Mouse (Mus musculus): ENCODE results near the gene Cdca4. TPM values are rescaled to one million over a fixed set of nuclear protein-coding genes. Genes with fewer than 3 reads are reported as not detected.

The Cdca4 gene
- polyA plus RNA-seq, 1 experiment from 2014 or later, result 48.9 TPM

DNA sequence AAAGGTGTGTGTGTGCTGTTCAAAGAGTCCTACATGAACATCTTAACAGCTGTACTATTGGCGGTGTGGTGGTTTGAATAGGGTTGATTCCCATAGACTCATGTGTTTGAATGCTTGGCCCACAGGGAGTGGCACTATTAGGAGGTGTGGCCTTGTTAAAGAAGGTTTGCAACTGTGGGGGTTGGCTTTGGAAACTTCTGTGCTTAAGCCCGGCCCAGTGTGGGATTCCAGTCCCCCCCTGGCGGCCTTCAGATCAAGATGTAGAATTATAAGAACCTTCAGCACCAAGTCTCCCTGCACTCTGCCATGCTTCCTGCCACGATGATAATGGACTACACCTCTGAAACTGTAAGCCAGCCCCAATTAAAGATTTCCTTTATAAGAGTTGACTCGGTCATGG is 3.2 kb upstream of the Cdca4 start:
- 70% methylated on average over 5 of the region's 5 CpGs for WGBS (ENCODE audit: insufficient replicate concordance)
- Histone ChIP-seq H3K4me2 (ENCODE audit: low read depth, low read length) (no peak overlapping the region), H3K9me3 (replicated peaks; ENCODE audit: control insufficient read depth, low read length) (no peaks in the 10 kb centered on the region), H3K4me3 (ENCODE audit: low read depth, low read length) (no peak overlapping the region), H3K9ac (ENCODE audit: low read depth, low read length) (no peak overlapping the region), H3K27ac (ENCODE audit: low read length) (no peak overlapping the region), H3K4me1 (ENCODE audit: control insufficient read depth, low read depth, low read length) (peaks cover 22% of the 10 kb centered on the region), H3K27me3 (ENCODE audit: control insufficient read depth, insufficient read depth, low read depth, low read length) (no peaks in the 10 kb centered on the region), H3K36me3 (ENCODE audit: control insufficient read depth, insufficient read depth) (peaks cover 5% of the 10 kb centered on the region)
- no peak for ATAC-seq (ENCODE audit: low read depth)

DNA sequence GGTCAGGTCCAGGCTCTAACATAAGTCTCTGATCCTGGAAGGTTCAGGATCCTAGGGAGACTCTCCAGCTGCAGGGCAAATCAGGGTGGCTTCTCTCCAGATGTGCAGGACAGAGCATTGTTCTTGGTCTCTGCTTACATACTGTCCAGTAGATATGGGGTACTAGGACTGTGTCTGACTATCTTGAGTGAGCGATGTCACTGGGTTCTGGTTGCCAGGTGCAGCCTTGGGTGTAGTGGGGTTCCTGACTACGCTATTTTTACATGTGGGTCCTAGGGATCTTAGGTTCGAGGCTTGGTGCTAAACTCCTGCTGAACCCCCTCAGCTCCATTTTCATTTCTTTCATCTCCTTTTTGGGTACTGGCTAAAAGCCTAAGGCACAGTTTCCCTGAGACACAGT is 1.3 kb upstream of the Cdca4 start:
- WGBS (ENCODE audit: insufficient replicate concordance), result 65% methylated on average over 3 of the region's 3 CpGs
- peak overlapping the region; percentile 86 for H3K9ac ChIP-seq (ENCODE audit: low read depth, low read length)
- H3K4me3 ChIP-seq (ENCODE audit: low read depth, low read length), result peak overlapping the region; percentile 98
- peak overlapping the region; percentile 93 for H3K4me2 ChIP-seq (ENCODE audit: low read depth, low read length)
- peaks cover 20% of the 10 kb centered on the region for H3K36me3 ChIP-seq (ENCODE audit: control insufficient read depth, insufficient read depth)
- H3K27ac ChIP-seq (ENCODE audit: low read length), result no peak overlapping the region
- peaks cover 40% of the 10 kb centered on the region for H3K4me1 ChIP-seq (ENCODE audit: control insufficient read depth, low read depth, low read length)
- H3K9me3 ChIP-seq (replicated peaks; ENCODE audit: control insufficient read depth, low read length), result no peaks in the 10 kb centered on the region
- no peaks in the 10 kb centered on the region for H3K27me3 ChIP-seq (ENCODE audit: control insufficient read depth, insufficient read depth, low read depth, low read length)
- no peak for ATAC-seq (ENCODE audit: low read depth)

- H3K9ac ChIP-seq (ENCODE audit: low read depth, low read length), result peak overlapping the region; percentile 86
- peak overlapping the region; percentile 93 for H3K4me2 ChIP-seq (ENCODE audit: low read depth, low read length)
- 4% methylated on average over 2 of the region's 2 CpGs for WGBS (ENCODE audit: insufficient replicate concordance)
- H3K27ac ChIP-seq (ENCODE audit: low read length), result peak overlapping the region; percentile 80
- no peak for ATAC-seq (ENCODE audit: low read depth)
- H3K9me3 ChIP-seq (replicated peaks; ENCODE audit: control insufficient read depth, low read length), result no peaks in the 10 kb centered on the region
- peaks cover 42% of the 10 kb centered on the region for H3K4me1 ChIP-seq (ENCODE audit: control insufficient read depth, low read depth, low read length)
- peak overlapping the region; percentile 98 for H3K4me3 ChIP-seq (ENCODE audit: low read depth, low read length)
- no peaks in the 10 kb centered on the region for H3K27me3 ChIP-seq (ENCODE audit: control insufficient read depth, insufficient read depth, low read depth, low read length)
- H3K36me3 ChIP-seq (ENCODE audit: control insufficient read depth, insufficient read depth), result peaks cover 22% of the 10 kb centered on the region
Observed at GRCm38 (mm10) chr12:112830141-112830540, 918 bp upstream of the Cdca4 start.

DNA sequence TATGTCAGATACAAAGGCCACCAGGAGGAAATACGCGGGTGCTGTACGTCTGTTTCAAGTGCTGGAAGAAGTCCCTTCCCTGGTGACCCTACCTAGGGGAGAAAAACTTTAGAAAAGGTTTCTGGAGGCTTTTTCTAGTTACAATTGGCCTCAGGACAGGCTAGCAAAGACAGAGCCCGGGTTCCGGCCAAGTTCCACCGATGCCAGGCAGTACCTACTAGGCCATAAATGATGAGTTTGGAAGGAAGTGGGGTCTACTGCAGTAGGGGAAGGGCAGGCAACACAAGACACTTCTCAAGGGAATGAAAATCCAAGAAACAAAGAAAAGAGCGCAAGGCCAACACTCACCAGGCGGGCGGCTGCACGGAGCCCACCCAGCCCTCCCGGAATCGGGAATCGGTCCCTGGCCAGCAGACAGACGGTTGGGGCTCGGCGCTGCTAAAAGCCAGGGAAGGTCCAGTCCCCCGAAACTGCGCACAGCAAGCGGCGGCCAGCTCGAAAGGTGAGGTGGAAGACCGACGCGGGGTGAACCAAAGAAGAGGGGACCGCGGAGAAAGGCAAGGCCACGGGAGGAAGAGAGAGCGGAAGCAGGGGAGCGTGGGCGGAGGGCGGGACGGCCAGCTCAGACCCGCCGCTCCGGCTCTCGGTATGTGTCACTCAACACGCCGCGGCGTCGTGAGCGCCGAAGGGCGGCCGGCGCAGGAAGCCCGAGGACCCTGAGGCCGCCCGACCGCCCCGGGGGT is 551 bp downstream of the Cdca4 start:
- Histone ChIP-seq H3K9ac (ENCODE audit: low read depth, low read length) (peak overlapping the region; percentile 99), H3K27me3 (ENCODE audit: control insufficient read depth, insufficient read depth, low read depth, low read length) (no peaks in the 10 kb centered on the region), H3K4me2 (ENCODE audit: low read depth, low read length) (peak overlapping the region; percentile 91), H3K4me1 (ENCODE audit: control insufficient read depth, low read depth, low read length) (peaks cover 47% of the 10 kb centered on the region), H3K9me3 (replicated peaks; ENCODE audit: control insufficient read depth, low read length) (no peaks in the 10 kb centered on the region), H3K27ac (ENCODE audit: low read length) (peak overlapping the region; percentile 92), H3K4me3 (ENCODE audit: low read depth, low read length) (peak overlapping the region; percentile 98), H3K36me3 (ENCODE audit: control insufficient read depth, insufficient read depth) (peaks cover 23% of the 10 kb centered on the region)
- under 1% methylated on average over 50 of the region's 51 CpGs for WGBS (ENCODE audit: insufficient replicate concordance)
- ATAC-seq (ENCODE audit: low read depth), result peak; percentile 62

DNA sequence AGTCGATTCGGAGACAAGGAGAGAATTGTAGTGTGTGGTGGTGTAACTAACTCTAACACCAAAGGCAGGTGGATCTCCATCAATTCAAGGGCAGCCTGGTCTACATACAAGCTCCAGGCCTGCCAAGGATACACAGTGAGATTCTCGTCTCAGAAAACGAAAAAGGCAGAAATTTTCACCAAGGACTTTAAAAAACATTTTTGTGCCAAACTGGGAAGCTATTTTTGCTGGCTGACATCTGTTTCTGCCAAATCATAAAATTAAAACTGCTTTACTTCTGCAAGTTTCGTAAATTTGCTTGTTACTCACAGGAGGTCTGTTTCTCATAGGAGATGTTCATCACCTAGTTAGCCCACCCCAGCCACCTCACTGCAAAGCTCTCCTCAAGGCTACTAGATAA is 3.3 kb downstream of the Cdca4 start:
- H3K27me3 ChIP-seq (ENCODE audit: control insufficient read depth, insufficient read depth, low read depth, low read length), result no peaks in the 10 kb centered on the region
- H3K9me3 ChIP-seq (replicated peaks; ENCODE audit: control insufficient read depth, low read length), result no peaks in the 10 kb centered on the region
- 75% methylated on average over 5 of the region's 5 CpGs for WGBS (ENCODE audit: insufficient replicate concordance)
- ATAC-seq (ENCODE audit: low read depth), result no peak
- H3K9ac ChIP-seq (ENCODE audit: low read depth, low read length), result no peak overlapping the region
- 0 out of 2 replicates have a peak overlapping the region, but pooled peaks have one; percentile 91 for H3K4me2 ChIP-seq (ENCODE audit: low read depth, low read length)
- peaks cover 62% of the 10 kb centered on the region for H3K4me1 ChIP-seq (ENCODE audit: control insufficient read depth, low read depth, low read length)
- no peak overlapping the region for H3K27ac ChIP-seq (ENCODE audit: low read length)
- no peak overlapping the region for H3K4me3 ChIP-seq (ENCODE audit: low read depth, low read length)
- peaks cover 32% of the 10 kb centered on the region for H3K36me3 ChIP-seq (ENCODE audit: control insufficient read depth, insufficient read depth)

DNA sequence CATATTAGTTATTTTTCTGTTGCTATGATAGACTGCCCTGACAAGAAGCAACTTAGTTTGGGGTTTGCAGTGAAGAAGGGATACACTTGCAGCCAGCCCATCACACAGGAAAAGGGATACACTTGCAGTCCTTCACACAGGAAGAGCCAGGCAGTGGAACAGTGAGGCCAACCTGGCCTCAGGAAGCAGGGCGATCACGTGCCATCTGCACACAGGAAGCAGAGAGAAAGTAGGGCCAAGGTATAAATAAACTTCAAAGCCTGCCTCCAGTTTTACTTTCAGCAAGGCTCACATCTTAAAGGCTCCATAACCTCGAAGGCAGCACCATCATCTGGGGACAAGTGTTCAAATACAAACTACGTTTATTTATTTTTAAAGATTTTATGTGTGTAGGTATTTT is 6.0 kb downstream of the Cdca4 start:
- Histone ChIP-seq H3K27ac (ENCODE audit: low read length) (no peak overlapping the region), H3K36me3 (ENCODE audit: control insufficient read depth, insufficient read depth) (peaks cover 58% of the 10 kb centered on the region), H3K4me3 (ENCODE audit: low read depth, low read length) (no peak overlapping the region), H3K9ac (ENCODE audit: low read depth, low read length) (no peak overlapping the region), H3K4me2 (ENCODE audit: low read depth, low read length) (no peak overlapping the region), H3K27me3 (ENCODE audit: control insufficient read depth, insufficient read depth, low read depth, low read length) (no peaks in the 10 kb centered on the region), H3K4me1 (ENCODE audit: control insufficient read depth, low read depth, low read length) (peaks cover 53% of the 10 kb centered on the region), H3K9me3 (replicated peaks; ENCODE audit: control insufficient read depth, low read length) (no peaks in the 10 kb centered on the region)
- no peak for ATAC-seq (ENCODE audit: low read depth)
- 35% methylated on average over 4 of the region's 4 CpGs for WGBS (ENCODE audit: insufficient replicate concordance)

DNA sequence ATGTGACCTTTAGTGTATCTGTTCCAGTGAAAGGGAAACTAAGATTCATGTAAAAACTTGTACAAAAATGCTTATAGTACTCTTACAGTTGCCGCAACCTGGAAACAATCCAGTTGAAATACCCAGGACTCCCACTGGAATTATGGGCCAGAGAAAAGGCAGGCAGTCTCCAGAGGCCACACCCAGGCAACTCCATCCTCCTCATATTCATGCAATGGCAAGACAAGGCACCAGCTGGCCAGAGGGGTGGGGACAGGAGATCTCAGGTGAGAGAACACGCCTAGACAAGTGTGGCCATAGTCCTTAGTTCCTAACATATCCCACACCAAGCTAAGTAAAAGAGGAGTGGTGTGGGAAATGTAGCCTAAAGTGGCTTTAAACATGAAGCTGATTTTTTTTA is 6.5 kb downstream of the Cdca4 start:
- H3K4me1 ChIP-seq (ENCODE audit: control insufficient read depth, low read depth, low read length), result peaks cover 50% of the 10 kb centered on the region

DNA sequence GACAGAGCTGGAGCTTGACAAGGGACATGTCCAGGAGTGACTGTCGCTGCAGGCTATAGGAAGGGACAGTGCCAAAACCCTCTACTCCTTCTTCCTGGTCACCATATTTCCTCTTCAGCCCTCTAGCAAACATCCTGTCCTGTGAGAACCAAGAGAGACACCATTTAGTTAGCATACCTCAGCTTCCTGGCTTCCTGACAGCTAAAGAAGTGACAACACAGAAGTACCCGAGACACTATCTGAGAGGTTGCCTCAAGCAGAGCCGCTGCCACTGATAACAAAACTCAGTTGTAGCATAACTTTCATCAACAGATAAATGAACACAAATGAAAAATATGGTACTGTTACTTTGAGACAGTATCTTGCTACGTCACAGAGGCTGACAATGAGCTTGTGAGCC is 7.2 kb downstream of the Cdca4 start:
- ATAC-seq (ENCODE audit: low read depth), result no peak
- no peak overlapping the region for H3K4me3 ChIP-seq (ENCODE audit: low read depth, low read length)
- no peak overlapping the region for H3K27ac ChIP-seq (ENCODE audit: low read length)
- peaks cover 55% of the 10 kb centered on the region for H3K36me3 ChIP-seq (ENCODE audit: control insufficient read depth, insufficient read depth)
- no peak overlapping the region for H3K9ac ChIP-seq (ENCODE audit: low read depth, low read length)
- H3K27me3 ChIP-seq (ENCODE audit: control insufficient read depth, insufficient read depth, low read depth, low read length), result no peaks in the 10 kb centered on the region
- H3K9me3 ChIP-seq (replicated peaks; ENCODE audit: control insufficient read depth, low read length), result no peaks in the 10 kb centered on the region
- peaks cover 43% of the 10 kb centered on the region for H3K4me1 ChIP-seq (ENCODE audit: control insufficient read depth, low read depth, low read length)
- 46% methylated on average over 4 of the region's 4 CpGs for WGBS (ENCODE audit: insufficient replicate concordance)
- H3K4me2 ChIP-seq (ENCODE audit: low read depth, low read length), result no peak overlapping the region

More for the DNA sequence above, 6.5 kb downstream of the Cdca4 start:
- Histone ChIP-seq H3K27ac (ENCODE audit: low read length) (no peak overlapping the region), H3K36me3 (ENCODE audit: control insufficient read depth, insufficient read depth) (peaks cover 60% of the 10 kb centered on the region), H3K27me3 (ENCODE audit: control insufficient read depth, insufficient read depth, low read depth, low read length) (no peaks in the 10 kb centered on the region), H3K4me2 (ENCODE audit: low read depth, low read length) (no peak overlapping the region), H3K9ac (ENCODE audit: low read depth, low read length) (no peak overlapping the region), H3K4me3 (ENCODE audit: low read depth, low read length) (no peak overlapping the region), H3K9me3 (replicated peaks; ENCODE audit: control insufficient read depth, low read length) (no peaks in the 10 kb centered on the region)
- ATAC-seq (ENCODE audit: low read depth), result no peak
- WGBS (ENCODE audit: insufficient replicate concordance), result 73% methylated on average over 2 of the region's 2 CpGs

DNA sequence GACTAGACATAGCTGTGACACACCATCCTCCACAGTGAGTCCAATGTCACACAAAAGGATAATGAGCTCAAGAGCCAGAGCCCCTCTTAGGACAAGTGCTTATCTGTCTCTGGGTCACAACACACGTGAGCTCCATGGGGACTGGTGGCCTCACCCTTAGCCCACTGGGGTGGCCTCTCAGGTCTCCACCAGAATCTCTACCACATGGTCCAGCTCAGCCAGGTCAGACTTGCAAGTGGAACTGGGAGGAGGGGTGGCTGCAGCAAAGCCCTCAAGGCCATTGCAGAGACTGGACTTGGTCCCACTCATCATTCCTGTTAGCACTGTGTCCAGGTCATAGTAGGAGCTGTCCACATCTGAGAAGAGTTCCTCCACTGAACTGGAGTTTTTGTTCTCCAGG is 8.0 kb downstream of the Cdca4 start:
- Histone ChIP-seq H3K27ac (ENCODE audit: low read length) (no peak overlapping the region), H3K27me3 (ENCODE audit: control insufficient read depth, insufficient read depth, low read depth, low read length) (no peaks in the 10 kb centered on the region), H3K4me1 (ENCODE audit: control insufficient read depth, low read depth, low read length) (peaks cover 36% of the 10 kb centered on the region), H3K4me2 (ENCODE audit: low read depth, low read length) (no peak overlapping the region), H3K9me3 (replicated peaks; ENCODE audit: control insufficient read depth, low read length) (no peaks in the 10 kb centered on the region), H3K36me3 (ENCODE audit: control insufficient read depth, insufficient read depth) (peaks cover 47% of the 10 kb centered on the region), H3K9ac (ENCODE audit: low read depth, low read length) (no peak overlapping the region), H3K4me3 (ENCODE audit: low read depth, low read length) (no peak overlapping the region)
- no peak for ATAC-seq (ENCODE audit: low read depth)
- WGBS (ENCODE audit: insufficient replicate concordance), result 22% methylated on average over 1 of the region's 1 CpGs
